Mouse (Mus musculus) heart, embryonic 13.5 days (tissue): ENCODE measurements around the gene Mdc1. TPM values are rescaled to one million over a fixed set of nuclear protein-coding genes. Genes with fewer than 3 reads are reported as not detected.

Experiments used
- ATAC-seq: fragments of 200-750 bp; cut with Nextera tagmentation; 2 replicates; pipeline ENCODE4 v1.8.0; 2017; ENCODE audit warnings: moderate TSS enrichment; ENCODE audit not compliant: insufficient number of reproducible peaks, low FRiP score, low TSS enrichment; ENCODE audit errors: extremely low read depth
- H3K27ac ChIP-seq: fragments of 300-500 bp; sonication (generic); replicated peaks from 2 replicates; pipeline ENCODE4 v1.5.1; 2015; ENCODE audit warnings: moderate library complexity, mild to moderate bottlenecking, inconsistent platforms
- H3K27me3 ChIP-seq: fragments of 300-500 bp; sonication (generic); replicated peaks from 2 replicates; pipeline ENCODE4 v1.6.1; 2015; ENCODE audit warnings: mild to moderate bottlenecking, inconsistent platforms
- H3K36me3 ChIP-seq: fragments of 300-500 bp; sonication (generic); 2 replicates; pipeline ENCODE4 v1.6.1; 2015; ENCODE audit warnings: mild to moderate bottlenecking, inconsistent platforms
- H3K4me1 ChIP-seq: fragments of 300-500 bp; sonication (generic); 2 replicates; pipeline ENCODE4 v1.6.1; 2015; ENCODE audit warnings: inconsistent platforms
- H3K4me2 ChIP-seq: fragments of 300-500 bp; sonication (generic); 2 replicates; pipeline ENCODE4 v1.6.1; 2015; ENCODE audit warnings: inconsistent platforms, mild to moderate bottlenecking, moderate library complexity
- H3K4me3 ChIP-seq: fragments of 300-500 bp; sonication (generic); 2 replicates; pipeline ENCODE4 v1.5.1; 2015; ENCODE audit warnings: moderate library complexity, mild to moderate bottlenecking, inconsistent platforms
- H3K9ac ChIP-seq: fragments of 300-500 bp; sonication (generic); 2 replicates; pipeline ENCODE4 v1.6.1; 2015; ENCODE audit warnings: inconsistent platforms, mild to moderate bottlenecking, moderate library complexity
- H3K9me3 ChIP-seq: fragments of 300-500 bp; sonication (generic); 2 replicates; pipeline ENCODE4 v1.6.1; 2016; ENCODE audit warnings: inconsistent platforms
- WGBS: fragments of 180-500 bp; shearing (Covaris S2); methylation state at CpG from one replicate; pipeline ENCODE4 v1.1.7; 2015; ENCODE audit warnings: mixed read lengths; 5-methylcytosine and 5-hydroxymethylcytosine counted together
- polyA plus RNA-seq: library from polyadenylated mRNA; unstranded; fragments of >200 nt; fragmentation: Nextera tagmentation; extraction: Ambion mirVana; gene quantifications from 2 replicates; pipeline ENCODE4 v1.2.1, GENCODE M21; 2015

The Mdc1 gene
- 17.7 and 18.4 TPM in 2 replicates for polyA plus RNA-seq

DNA sequence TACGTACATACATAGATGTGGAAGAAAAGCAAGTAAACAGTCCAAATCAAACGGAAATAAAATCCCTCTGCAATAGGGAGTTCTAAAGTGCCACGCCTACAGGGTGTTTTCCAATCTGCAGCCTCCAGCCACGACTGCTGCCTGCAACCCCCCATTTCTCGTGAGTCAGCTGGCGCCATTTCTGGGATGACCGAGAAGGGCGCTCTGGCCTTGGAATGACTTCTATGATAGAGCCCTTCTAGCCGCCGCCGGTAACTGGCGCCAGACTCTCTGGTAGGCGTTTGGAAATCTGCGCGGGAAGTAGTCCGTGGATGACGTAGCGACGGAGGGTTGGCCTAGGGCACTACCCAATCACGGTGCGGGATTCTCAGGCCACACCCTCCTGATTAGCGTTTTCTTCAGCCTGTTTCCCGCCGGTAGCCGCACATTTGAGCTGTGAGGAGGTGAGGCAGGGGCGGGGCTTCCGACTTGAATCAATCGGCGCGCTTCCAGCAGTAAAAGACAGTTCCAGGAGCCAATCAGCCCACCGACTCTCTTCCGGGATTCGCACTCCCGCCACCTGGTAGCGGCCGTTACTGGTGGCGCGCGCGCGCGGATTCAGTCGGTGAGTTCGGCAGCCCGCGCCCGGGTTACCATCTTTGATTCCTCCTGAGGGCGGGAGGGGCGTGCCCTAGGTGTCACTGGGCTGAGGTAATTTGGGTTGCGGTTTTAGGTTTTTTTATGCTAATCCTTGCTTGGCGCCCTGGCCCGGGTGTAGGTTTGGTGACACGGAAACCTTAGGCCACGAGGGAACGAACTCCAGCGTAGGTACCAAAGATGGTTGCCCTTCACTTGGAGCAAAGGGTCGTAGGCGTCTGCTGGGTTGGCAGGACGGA is at the start of gene Mdc1:
TSS of gene Mdc1 (plus strand) at position 440 of the 875 bp plus-strand sequence.
- peak; percentile 85 for ATAC-seq
- Histone ChIP-seq H3K27me3 (no peaks in the 10 kb centered on the region), H3K4me3 (peak within 1 kb of the TSS; percentile 68), H3K9me3 (no peaks in the 10 kb centered on the region), H3K4me1 (peaks cover 30% of the 10 kb centered on the region), H3K27ac (peak within 1 kb of the TSS; percentile 84), H3K4me2 (peak within 1 kb of the TSS; percentile 82), H3K9ac (peak within 1 kb of the TSS; percentile 85), H3K36me3 (peaks cover 28% of the 10 kb centered on the region)
- under 1% methylated on average over 59 of the region's 59 CpGs for WGBS

DNA sequence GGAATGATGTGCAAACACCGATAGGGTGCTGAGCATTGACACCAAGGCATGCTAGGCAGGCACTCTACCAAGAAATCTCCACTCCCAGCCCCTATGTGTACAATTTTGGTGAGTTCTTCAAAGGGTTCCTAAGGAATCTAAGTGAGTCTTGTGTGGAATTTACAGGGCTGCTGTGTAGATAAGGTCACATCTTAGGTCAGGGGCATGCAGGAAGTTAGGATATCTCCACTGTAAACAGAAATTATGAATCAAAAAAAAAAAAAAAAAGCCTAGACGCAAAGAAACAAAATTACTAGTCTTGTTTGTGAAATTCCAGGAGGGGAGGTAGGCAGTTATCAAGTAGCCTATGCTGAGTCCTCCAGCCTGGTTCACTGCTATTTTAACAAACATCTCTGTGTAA is 48.5 kb upstream of the Mdc1 start:
- Histone ChIP-seq H3K27me3 (no peaks in the 10 kb centered on the region), H3K27ac (no peak overlapping the region), H3K9me3 (no peaks in the 10 kb centered on the region), H3K4me2 (no peak overlapping the region), H3K9ac (no peak overlapping the region), H3K4me3 (no peak overlapping the region), H3K4me1 (no peaks in the 10 kb centered on the region), H3K36me3 (no peaks in the 10 kb centered on the region)
- ATAC-seq: no peak
- WGBS: 58% methylated on average over 2 of the region's 2 CpGs

DNA sequence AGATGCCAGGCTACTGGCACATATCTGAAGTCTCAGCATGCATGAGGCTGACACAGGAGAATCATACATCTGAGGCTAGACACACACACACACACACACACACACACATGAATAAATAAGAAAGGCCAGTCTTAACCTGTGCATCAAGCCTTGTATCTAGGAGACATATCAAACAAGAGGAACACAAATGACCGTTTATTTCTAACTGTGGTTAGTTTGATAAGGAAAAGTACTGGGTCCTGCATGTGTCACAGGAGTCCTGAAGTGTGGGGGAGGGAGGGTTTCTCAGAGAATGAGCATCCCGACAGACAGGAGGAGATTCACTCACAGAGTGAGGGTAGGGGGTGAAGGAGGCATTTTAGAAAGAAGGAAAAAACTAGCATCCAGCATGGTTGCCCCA is 46.2 kb upstream of the Mdc1 start:
- no peak overlapping the region for H3K27ac ChIP-seq
- no peaks in the 10 kb centered on the region for H3K36me3 ChIP-seq
- 31% methylated on average over 2 of the region's 2 CpGs for WGBS
- ATAC-seq: no peak
- H3K9ac ChIP-seq: no peak overlapping the region
- no peak overlapping the region for H3K4me3 ChIP-seq
- no peaks in the 10 kb centered on the region for H3K27me3 ChIP-seq
- H3K9me3 ChIP-seq: peaks cover 5% of the 10 kb centered on the region; the same call in 1 of the 2 replicates
- H3K4me2 ChIP-seq: no peak overlapping the region
- H3K4me1 ChIP-seq: no peaks in the 10 kb centered on the region

DNA sequence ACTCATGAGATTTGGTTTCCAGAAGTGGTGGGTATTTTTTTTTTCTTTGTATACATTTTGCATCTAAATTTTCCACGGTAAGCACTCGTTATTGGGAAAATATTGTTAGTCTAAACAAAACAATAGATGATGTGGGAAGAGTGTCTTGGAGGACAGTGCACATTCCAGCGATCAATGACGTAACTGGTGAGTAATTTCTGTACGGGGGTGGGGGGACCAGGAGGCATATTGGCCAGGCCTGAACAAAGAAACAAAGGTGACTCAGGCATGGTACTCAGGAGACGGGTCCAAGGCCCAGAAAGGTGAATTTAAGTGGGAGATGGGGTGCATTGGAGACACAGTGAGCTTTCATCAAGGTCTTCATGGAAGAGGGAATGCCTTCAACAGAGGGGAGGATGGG is 45.7 kb upstream of the Mdc1 start:
- Histone ChIP-seq H3K4me2 (no peak overlapping the region), H3K36me3 (no peaks in the 10 kb centered on the region), H3K9me3 (peaks cover 5% of the 10 kb centered on the region; the same call in 1 of the 2 replicates), H3K27me3 (no peaks in the 10 kb centered on the region), H3K4me3 (no peak overlapping the region), H3K9ac (no peak overlapping the region), H3K4me1 (no peaks in the 10 kb centered on the region), H3K27ac (no peak overlapping the region)
- ATAC-seq: no peak
- WGBS: 71% methylated on average over 6 of the region's 6 CpGs

DNA sequence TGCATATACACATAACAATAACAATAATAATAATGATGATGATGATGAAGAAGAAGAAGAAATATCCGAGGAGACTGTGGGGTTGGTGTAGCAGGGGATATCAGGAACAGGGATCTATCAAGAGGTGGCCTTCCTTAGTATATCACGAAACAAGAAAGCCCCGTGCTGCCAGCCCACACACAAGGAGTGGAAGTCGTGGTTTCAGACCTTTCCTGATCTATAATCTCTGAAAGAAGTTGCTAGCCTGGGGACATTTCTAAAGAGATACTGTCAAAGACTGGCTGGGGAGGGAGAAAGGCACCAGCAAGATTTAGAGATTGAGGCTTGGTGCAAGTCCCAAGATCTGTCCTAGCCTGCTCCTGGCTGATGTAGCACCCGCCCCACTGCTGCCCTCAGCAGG is 44.5 kb upstream of the Mdc1 start:
- no peak for ATAC-seq
- no peaks in the 10 kb centered on the region for H3K27me3 ChIP-seq
- no peak overlapping the region for H3K27ac ChIP-seq
- H3K4me1 ChIP-seq: no peaks in the 10 kb centered on the region
- peaks cover 5% of the 10 kb centered on the region; the same call in 1 of the 2 replicates for H3K9me3 ChIP-seq
- no peaks in the 10 kb centered on the region for H3K36me3 ChIP-seq
- no peak overlapping the region for H3K4me3 ChIP-seq
- 62% methylated on average over 5 of the region's 5 CpGs for WGBS
- no peak overlapping the region for H3K4me2 ChIP-seq
- H3K9ac ChIP-seq: no peak overlapping the region

DNA sequence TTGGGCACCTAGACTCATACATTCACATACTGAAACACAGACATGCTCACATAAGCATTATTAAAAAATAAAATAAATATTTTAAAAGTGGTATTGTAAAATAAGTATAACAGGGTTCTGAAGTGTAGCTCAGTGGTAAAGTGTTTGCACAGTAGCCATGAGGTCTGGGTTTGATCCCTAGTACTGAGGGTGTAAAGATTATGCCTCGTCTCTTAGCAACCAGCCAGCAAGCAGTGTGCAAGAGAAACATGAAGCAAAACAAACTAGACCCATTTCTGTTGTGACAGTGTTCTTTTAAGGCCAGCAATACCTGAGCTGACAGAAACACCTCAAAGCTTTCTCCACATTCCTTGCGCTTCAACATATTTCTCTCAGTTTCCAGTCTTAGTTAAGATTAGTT is 40.4 kb upstream of the Mdc1 start:
- H3K27me3 ChIP-seq: no peaks in the 10 kb centered on the region
- H3K9me3 ChIP-seq: peaks cover 5% of the 10 kb centered on the region; the same call in 1 of the 2 replicates
- H3K27ac ChIP-seq: no peak overlapping the region
- H3K4me2 ChIP-seq: no peak overlapping the region
- ATAC-seq: no peak
- peaks cover 20% of the 10 kb centered on the region for H3K4me1 ChIP-seq
- H3K4me3 ChIP-seq: no peak overlapping the region
- 74% methylated on average over 2 of the region's 2 CpGs for WGBS
- no peak overlapping the region for H3K9ac ChIP-seq
- no peaks in the 10 kb centered on the region for H3K36me3 ChIP-seq

DNA sequence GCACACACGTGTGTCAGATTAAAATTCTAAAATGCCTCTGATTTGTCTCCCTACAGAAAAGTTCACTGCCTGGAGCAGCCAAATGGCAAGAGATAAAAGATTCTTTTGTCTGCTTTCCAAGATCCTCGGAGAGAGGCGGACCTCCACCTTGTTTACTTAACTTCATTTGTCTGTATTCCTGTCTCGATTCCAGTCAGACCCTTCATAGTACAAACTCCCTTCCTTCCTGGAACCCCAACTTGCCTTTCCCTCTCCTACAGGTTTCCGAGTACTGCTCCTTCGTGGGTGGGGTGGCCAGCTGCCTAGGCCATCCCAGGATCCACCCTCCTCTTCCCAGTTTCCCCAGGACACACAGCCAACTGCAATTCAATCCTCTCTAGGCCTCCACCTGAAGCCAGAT is 38.3 kb upstream of the Mdc1 start:
- H3K9ac ChIP-seq: no peak overlapping the region
- 50% methylated on average over 6 of the region's 6 CpGs for WGBS
- H3K4me1 ChIP-seq: peaks cover 20% of the 10 kb centered on the region
- no peaks in the 10 kb centered on the region for H3K27me3 ChIP-seq
- no peak overlapping the region for H3K27ac ChIP-seq
- peaks cover 4% of the 10 kb centered on the region; the same call in 1 of the 2 replicates for H3K9me3 ChIP-seq
- H3K4me3 ChIP-seq: no peak overlapping the region
- H3K4me2 ChIP-seq: no peak overlapping the region
- no peak for ATAC-seq
- no peaks in the 10 kb centered on the region for H3K36me3 ChIP-seq

DNA sequence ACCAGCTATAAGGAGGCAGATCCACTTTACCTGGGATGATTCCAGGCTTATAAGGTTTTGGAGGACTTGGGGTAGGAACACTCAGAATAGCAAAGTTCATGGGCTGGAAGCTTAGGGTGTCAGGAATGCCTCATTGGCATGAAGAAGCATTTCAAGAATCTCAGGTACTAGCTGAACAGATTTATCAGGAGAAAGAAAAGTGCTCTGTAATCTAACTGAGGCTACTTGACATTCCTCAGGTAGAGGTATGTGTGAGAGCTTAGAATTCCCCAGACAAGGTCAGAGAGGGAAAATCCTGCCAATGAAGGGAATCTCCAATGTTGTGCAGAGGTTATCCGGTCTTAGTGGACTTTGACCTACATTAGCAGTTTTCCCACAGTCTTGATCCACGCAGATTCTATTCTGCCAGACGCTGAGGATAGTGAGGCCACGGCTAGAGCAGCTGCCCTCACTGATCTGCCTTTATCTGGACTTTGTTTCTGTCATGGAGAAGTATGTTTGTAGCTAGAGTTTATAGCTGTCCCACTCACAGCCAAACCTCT is 37.4 kb upstream of the Mdc1 start:
- no peak overlapping the region for H3K4me3 ChIP-seq
- ATAC-seq: no peak
- H3K36me3 ChIP-seq: no peaks in the 10 kb centered on the region
- H3K4me1 ChIP-seq: peaks cover 20% of the 10 kb centered on the region
- H3K9ac ChIP-seq: 0 out of 2 replicates have a peak overlapping the region, but pooled peaks have one; percentile 37
- H3K27ac ChIP-seq: peak overlapping the region; percentile 72
- 31% methylated on average over 4 of the region's 4 CpGs for WGBS
- H3K4me2 ChIP-seq: no peak overlapping the region
- H3K9me3 ChIP-seq: no peaks in the 10 kb centered on the region
- H3K27me3 ChIP-seq: no peaks in the 10 kb centered on the region

DNA sequence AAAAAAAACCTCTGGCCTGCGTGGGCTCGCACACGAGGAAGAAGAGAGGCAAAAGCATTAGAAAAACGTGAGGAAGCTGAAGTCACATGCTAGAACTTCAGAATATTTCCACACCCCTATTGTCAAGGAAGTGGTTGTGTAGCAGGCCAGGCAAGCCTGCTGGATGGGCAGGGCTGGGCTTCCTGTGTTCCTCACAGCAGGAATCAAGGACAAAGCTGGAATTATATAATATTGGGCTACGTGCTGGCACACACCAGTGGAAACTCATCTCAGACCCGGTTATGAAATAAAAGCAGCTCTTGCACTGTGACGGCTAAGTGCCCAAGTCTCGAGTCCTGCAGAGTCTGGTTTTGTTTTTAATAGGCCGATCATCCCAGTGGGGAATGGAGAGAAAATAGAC is 33.2 kb upstream of the Mdc1 start:
- H3K27ac ChIP-seq: no peak overlapping the region
- no peak overlapping the region for H3K4me2 ChIP-seq
- ATAC-seq: no peak
- no peaks in the 10 kb centered on the region for H3K27me3 ChIP-seq
- no peak overlapping the region for H3K4me3 ChIP-seq
- H3K36me3 ChIP-seq: no peaks in the 10 kb centered on the region
- H3K9me3 ChIP-seq: no peaks in the 10 kb centered on the region
- peaks cover 38% of the 10 kb centered on the region for H3K4me1 ChIP-seq
- WGBS: 64% methylated on average over 9 of the region's 9 CpGs
- H3K9ac ChIP-seq: no peak overlapping the region

DNA sequence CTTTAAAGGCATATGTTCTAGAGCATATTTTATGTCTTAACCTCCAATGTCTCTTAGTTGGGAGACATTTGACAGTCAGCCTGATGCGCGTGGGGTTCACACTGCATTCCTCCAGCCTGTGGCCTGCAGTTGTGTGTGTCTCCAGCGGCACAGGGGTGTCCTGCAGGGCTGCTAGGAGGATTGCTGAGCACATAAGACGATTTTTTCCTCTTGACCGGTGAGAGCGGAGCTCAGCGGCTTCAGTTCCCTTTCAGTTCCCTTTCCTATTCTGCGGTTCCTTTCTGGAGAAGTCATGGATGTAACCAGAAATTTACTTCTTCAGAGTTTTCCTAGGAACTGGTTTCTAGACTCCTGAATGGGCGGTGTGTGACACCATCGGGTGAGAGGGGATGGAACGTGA is 31.9 kb upstream of the Mdc1 start:
- ATAC-seq: no peak
- Histone ChIP-seq H3K9me3 (no peaks in the 10 kb centered on the region), H3K4me1 (peaks cover 38% of the 10 kb centered on the region), H3K36me3 (no peaks in the 10 kb centered on the region), H3K27me3 (no peaks in the 10 kb centered on the region), H3K27ac (no peak overlapping the region), H3K4me3 (no peak overlapping the region), H3K9ac (no peak overlapping the region), H3K4me2 (no peak overlapping the region)
- 76% methylated on average over 11 of the region's 11 CpGs for WGBS

DNA sequence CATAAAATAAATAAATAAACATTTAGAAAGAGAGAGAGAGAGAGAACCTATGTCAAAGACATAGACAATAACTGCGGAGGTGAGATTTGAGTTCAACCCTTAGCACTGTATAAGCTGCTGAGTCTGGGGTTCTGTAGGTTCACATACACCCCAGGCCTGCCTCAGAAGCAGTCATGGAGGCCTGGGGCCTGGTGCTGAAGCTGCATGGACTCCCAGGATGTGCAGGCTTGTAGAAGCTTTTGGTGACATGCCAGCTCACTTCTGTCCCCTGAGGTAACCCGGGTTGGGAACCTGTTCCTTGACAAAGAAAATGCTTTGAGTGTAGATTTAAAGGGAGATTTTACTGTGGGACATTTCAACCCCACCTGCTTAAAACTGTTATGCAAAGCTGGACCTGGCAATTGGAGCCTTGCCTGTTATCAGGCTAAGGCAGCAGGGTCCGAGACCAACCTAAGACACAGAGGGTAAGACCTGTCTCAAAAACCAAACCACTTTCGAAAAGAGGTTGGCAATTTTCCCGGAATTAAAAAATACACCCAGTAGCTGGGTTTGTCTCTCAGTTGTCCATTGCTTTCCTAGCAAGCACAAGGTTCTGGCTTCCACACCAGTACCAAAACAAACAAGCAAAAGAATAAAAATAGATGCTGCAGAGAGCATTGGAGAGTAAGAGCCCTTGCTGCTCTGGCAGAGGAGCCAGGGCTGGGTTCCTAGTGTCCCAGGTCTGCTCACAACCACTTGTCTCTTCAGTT is 30.2 kb upstream of the Mdc1 start:
- Histone ChIP-seq H3K27me3 (no peaks in the 10 kb centered on the region), H3K4me3 (no peak overlapping the region), H3K4me1 (peaks cover 54% of the 10 kb centered on the region), H3K27ac (peak overlapping the region; percentile 30), H3K36me3 (no peaks in the 10 kb centered on the region), H3K9ac (no peak overlapping the region), H3K4me2 (no peak overlapping the region), H3K9me3 (no peaks in the 10 kb centered on the region)
- 60% methylated on average over 5 of the region's 5 CpGs for WGBS
- ATAC-seq: no peak
